Mouse (Mus musculus) embryonic facial prominence, embryonic 12.5 days (tissue): ENCODE data around the gene Bloc1s6. TPM values are rescaled to one million over a fixed set of nuclear protein-coding genes. Genes with fewer than 3 reads are reported as not detected.

ENCODE experiments used
- ATAC-seq: fragments of 200-750 bp; cut with Nextera tagmentation; 2 replicates; pipeline ENCODE4 v1.8.0; 2017; ENCODE audit not compliant: insufficient number of reproducible peaks, insufficient read depth, low FRiP score, low TSS enrichment
- H3K27ac ChIP-seq: fragments of 300-500 bp; sonication (generic); 2 replicates; pipeline ENCODE4 v1.5.1; 2016; ENCODE audit warnings: mild to moderate bottlenecking
- H3K27me3 ChIP-seq: fragments of 300-500 bp; sonication (generic); 2 replicates; pipeline ENCODE4 v1.6.1; 2016; ENCODE audit warnings: mild to moderate bottlenecking, moderate library complexity
- H3K36me3 ChIP-seq: fragments of 300-500 bp; sonication (generic); 2 replicates; pipeline ENCODE4 v1.6.1; 2016; ENCODE audit warnings: mild to moderate bottlenecking
- H3K4me1 ChIP-seq: fragments of 300-500 bp; sonication (generic); 2 replicates; pipeline ENCODE4 v1.6.1; 2016
- H3K4me2 ChIP-seq: fragments of 300-500 bp; sonication (generic); replicated peaks from 2 replicates; pipeline ENCODE4 v1.6.1; 2016; ENCODE audit warnings: mild to moderate bottlenecking, moderate library complexity
- H3K4me3 ChIP-seq: fragments of 300-500 bp; sonication (generic); 2 replicates; pipeline ENCODE4 v1.5.1; 2016; ENCODE audit warnings: mild to moderate bottlenecking
- H3K9ac ChIP-seq: fragments of 300-500 bp; sonication (generic); 2 replicates; pipeline ENCODE4 v1.6.1; 2016; ENCODE audit warnings: mild to moderate bottlenecking, moderate library complexity
- H3K9me3 ChIP-seq: fragments of 300-500 bp; sonication (generic); 2 replicates; pipeline ENCODE4 v1.6.1; 2016; ENCODE audit warnings: mild to moderate bottlenecking, moderate library complexity
- WGBS: fragments of 180-500 bp; shearing (Covaris S2); methylation state at CpG from one replicate; pipeline ENCODE4 v1.1.7; 2016; 5-methylcytosine and 5-hydroxymethylcytosine counted together
- polyA plus RNA-seq: library from polyadenylated mRNA; unstranded; fragments of >200 nt; fragmentation: Nextera tagmentation; extraction: Ambion mirVana; gene quantifications from 2 replicates; pipeline ENCODE4 v1.2.1, GENCODE M21; 2016

The Bloc1s6 gene
- polyA plus RNA-seq, 1 experiment from 2014 or later, result 62.5 TPM

DNA sequence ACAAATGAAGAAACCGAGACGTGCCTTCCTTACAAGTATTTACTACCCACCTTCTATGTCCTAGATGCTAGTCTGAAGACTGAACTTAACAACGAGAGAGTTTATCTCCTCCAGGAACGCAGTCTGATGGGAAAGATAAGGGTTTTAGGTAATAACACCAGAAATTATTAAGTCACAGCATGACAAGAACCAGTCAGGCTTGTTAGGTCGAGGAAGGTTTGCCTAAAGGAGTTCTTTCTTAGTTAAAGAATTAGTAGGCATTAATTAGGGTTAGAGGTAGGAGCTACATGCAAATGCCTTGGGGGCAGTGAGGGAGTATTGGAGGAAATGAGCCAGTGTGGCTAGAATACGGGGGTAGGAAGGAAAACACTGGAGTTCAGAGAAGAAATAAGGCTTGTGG is 51.4 kb downstream of the Bloc1s6 start:
- no peak overlapping the region for H3K4me2 ChIP-seq
- no peak overlapping the region for H3K4me3 ChIP-seq
- no peaks in the 10 kb centered on the region for H3K36me3 ChIP-seq
- ATAC-seq, result no peak
- no peaks in the 10 kb centered on the region for H3K9me3 ChIP-seq
- WGBS, result 57% methylated on average over 6 of the region's 6 CpGs
- H3K27ac ChIP-seq, result no peak overlapping the region
- no peaks in the 10 kb centered on the region for H3K27me3 ChIP-seq
- H3K4me1 ChIP-seq, result no peaks in the 10 kb centered on the region
- no peak overlapping the region for H3K9ac ChIP-seq

Other genes starting within 250 kb of the Bloc1s6 start
- 15.9 and 16.9 TPM in 2 replicates for gene Gatm, start 127.2 kb upstream of the Bloc1s6 start, polyA plus RNA-seq
- gene AA467197, start 101.5 kb upstream of the Bloc1s6 start, polyA plus RNA-seq, result 0.60 and 0.64 TPM in 2 replicates
- gene Slc30a4, start 35.8 kb upstream of the Bloc1s6 start, polyA plus RNA-seq, result 11.5 and 12.2 TPM in 2 replicates
- gene Sqor, start 26.7 kb downstream of the Bloc1s6 start, polyA plus RNA-seq, result 3.6 TPM in 2 replicates